Mouse (Mus musculus) NIH3T3 (cell line): ENCODE results near the gene Rap1a.

Experiments
- DNase-seq: peaks from one replicate; pipeline ENCODE4 v3.0.0-alpha.2; 2012; ENCODE audit warnings: low read depth

Rap1a gene

DNA sequence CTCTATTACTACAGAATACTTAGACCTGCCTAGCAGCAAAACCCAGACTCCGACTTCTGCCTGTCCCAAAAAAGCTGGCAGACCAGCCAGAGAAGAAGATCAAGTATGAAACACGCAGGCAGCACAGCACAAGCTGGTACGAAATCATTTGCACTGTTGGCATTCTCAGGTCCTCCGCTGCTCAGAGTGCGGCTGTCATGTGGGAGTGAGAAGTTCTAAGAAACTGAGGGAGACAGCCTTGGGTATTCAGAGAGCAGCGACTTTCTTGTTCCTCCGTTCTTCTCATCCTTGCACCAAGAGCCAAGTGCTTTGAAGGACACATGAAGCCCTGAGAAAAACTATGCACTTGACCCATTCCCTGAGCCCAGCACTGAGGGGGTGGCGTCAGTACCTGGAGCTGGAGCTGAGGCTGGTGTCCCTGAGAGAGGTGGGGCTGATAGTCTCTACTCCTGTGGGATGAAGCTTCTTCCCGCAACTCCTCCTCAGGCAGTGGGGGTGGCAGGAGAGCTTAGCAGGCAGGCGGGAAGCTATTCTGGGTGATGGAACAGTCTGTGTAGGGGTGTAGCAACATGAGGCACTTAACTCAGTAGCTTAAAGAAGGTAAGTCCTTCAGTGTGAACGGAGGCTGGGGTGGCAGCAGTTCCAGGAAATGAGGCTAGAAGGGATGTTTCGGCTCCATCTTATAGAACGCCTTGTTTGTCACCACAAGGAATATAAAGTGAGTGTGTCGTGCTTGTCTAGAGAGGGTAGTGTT, 107.6 kb downstream of the Rap1a start:
- DNase-seq: no peak

DNA sequence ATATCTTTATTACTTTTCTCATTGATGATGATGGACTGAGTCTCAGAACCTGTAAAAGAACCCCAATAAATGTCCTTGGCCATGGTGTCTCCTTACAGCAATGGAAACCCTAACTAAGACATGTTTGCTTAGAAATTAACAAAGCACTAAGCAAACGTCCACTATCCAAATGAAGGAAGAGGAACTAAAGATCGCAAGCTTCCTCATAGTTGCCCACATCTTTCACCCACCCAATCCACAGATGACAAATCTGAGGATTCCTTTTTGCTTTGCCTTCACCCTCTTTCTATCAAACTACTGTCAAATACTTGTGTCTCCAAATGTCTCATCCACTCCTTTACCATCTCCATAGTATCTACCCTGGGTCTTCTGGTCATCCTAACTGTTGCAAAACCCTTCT, 112.6 kb downstream of the Rap1a start:
- DNase-seq: no peak

DNA sequence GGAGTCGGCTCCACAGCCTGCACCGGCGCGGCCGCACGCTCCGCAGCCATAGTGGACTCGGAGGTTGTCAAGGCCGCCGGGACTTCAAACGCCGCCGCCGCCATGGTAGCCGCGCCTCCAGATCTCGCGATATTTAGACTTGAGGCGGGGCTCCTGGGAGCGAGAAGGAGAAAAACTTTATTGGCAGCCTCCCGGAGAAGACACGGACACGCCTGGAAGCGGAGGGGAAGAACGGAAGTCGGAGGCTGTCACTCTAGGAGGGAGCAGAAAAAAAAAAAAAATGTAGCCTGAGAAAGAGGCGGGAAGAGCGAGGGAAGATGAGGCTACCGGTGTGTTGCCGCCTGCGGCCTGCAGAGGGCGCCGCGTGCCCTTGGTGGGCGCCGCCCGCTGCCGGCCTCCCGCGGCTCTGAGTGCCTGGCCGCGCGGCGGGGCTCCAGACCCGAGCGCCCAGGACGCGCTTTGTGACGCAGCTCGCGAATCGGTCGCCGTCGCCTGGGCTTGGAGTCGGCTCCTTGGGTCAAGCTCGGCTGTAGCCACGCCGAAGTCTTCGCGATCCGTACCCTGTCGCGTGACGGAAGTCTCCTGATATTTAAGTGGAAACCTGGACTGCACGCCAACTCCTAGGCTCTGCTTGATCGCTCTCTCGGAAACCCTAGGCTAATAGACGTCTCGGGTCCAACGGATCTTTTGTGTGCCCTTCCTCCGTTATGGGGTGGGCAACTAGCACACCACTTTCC, 113.6 kb downstream of the Rap1a start, which contains the start of gene Ddx20:
TSS of gene Ddx20 (minus strand) at position 251 of the 737 bp plus-strand sequence.
- peak; percentile 99 for DNase-seq

DNA sequence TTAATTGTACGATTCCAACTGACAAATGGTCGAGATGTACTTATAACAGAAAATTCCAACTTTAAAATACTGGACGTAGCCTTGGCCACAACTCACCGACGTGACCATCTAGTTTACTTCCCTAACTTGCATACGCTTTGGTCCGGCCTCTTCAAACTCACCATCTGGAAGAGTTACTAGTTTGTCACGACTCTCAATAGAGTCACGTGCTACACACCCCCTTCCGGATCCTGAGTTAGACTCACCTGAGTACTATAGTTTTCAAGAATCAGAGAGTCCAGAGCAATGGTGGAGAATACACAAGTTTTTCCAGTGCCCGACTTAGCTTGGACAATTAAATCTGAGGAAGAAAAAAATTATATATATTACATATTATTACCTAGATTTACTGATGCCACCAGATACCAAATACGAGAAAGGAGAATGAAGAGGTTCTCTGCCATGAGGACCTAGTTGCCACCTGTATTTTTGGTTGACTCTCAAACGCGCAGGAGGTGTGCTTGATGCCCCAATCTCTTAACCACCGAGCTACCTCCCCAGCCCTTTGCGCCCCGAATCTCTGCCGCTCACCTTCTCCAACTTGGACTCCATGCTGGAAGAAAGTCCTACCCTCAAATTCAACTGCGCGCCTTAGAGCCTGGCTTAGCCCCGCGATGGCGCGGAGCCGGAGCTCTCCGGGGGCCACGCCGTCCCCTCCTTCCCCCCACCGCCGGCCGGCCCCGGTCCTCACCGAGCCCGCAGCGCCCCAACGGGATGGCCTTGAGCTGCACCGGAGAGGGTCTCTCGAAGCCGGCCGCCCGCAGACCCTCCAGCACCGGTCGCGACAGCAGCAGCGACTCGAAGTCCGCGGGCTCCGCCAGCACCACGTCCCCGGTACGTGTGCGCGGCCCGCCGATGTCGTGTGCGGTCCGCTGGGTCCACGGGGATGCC, 114.5 kb downstream of the Rap1a start:
- no peak for DNase-seq

DNA sequence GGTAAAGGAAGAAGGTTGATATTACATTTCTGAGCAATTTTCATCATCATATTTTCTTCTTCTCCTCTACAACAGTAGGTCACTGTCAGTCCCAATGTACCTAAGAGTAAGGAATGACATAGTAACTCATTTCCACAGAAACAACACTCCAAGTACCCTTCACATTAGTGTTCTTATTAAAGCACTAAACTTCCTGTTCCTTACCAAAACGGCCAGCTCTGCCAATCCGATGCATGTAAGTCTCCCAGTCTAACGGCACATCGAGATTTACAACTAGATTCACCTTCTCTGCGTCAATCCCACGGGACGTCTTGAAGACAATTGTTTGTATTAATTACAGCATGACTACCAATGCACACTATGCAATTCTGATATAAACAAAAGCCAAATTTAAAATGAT, 120.8 kb downstream of the Rap1a start:
- no peak for DNase-seq
